Mouse (Mus musculus) thymus, adult 2 months (tissue): Measurements from ENCODE around the gene Rfx1.

Experiments used
- CTCF ChIP-seq: fragments of 200-500 bp; IDR thresholded peaks from 2 replicates; pipeline ENCODE4 v1.5.1; 2012; ENCODE audit warnings: mild to moderate bottlenecking, control low read depth, low read length, moderate library complexity, borderline replicate concordance; ENCODE audit not compliant: control insufficient read depth, poor library complexity, insufficient read depth; ENCODE audit errors: extremely low read depth
- POLR2A ChIP-seq: fragments of 200-500 bp; IDR thresholded peaks from 2 replicates; pipeline ENCODE4 v1.6.1; 2012; ENCODE audit warnings: mild to moderate bottlenecking, low read length, control low read depth, moderate library complexity; ENCODE audit not compliant: control insufficient read depth, poor library complexity, insufficient read depth; ENCODE audit errors: extremely low read depth

DNA sequence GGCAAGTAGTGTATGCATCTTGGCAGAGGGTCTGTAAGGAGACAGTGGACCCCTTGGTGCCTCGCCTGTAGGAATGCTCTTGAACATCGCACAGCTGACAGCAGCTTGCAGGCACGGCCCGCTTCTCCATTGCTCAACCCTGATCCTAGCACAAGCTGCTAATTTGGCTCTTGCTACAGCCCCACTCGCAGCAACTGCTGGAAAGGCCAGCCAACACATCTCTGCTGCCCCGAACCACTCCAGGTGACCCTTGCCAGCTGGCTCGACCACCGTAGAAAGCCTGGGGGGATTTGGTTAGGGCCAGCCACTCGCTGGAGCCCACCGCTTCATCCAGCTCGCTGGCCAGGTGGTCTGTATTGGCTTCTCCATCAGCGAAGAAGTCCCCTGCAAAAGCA lies 23.7 kb upstream of the Rfx1 start:
- no peak for TF ChIP-seq CTCF
- TF ChIP-seq POLR2A = no peak
